Mouse (Mus musculus): Measurements from ENCODE around the gene Robo4.

GRCm38 (mm10) chr9:37456481-37456910 is 54.8 kb downstream of the Robo4 start:
- no peak for TF ChIP-seq POLR2A (IDR thresholded peaks at IDR 0.05; ENCODE audit: insufficient read length, low read depth)
- TF ChIP-seq CEBPB (IDR thresholded peaks at IDR 0.05; ENCODE audit: insufficient read depth, poor library complexity, severe bottlenecking) = no peak
- TF ChIP-seq MYOD1 (IDR thresholded peaks at IDR 0.05; ENCODE audit: control insufficient read depth in 1 of 3, insufficient read length in 2 of 3, low read depth in 2 of 3) = no peak
